Mouse (Mus musculus) C2C12 (cell line): ENCODE results near the gene Gdpd4. TPM values are rescaled to one million over a fixed set of nuclear protein-coding genes. Genes with fewer than 3 reads are reported as not detected.

Source experiments
- H3K27me3 ChIP-seq: one replicate; pipeline ENCODE4 v1.6.1; 2011; ENCODE audit not compliant: control insufficient read depth, insufficient read depth, insufficient read length
- H3K36me3 ChIP-seq: one replicate; pipeline ENCODE4 v1.6.1; 2011; ENCODE audit not compliant: control insufficient read depth, insufficient read depth
- H3K4me3 ChIP-seq: one replicate; pipeline ENCODE4 v1.5.1; 2011; ENCODE audit warnings: mild to moderate bottlenecking, control low read depth; ENCODE audit not compliant: poor library complexity, insufficient read depth, severe bottlenecking
- H3K79me2 ChIP-seq: one replicate; pipeline ENCODE4 v1.6.1; 2011; ENCODE audit not compliant: control insufficient read depth, insufficient read depth
- H3K79me3 ChIP-seq: one replicate; pipeline ENCODE4 v1.6.1; 2011; ENCODE audit warnings: low read depth, control low read depth
- H3ac ChIP-seq: one replicate; pipeline ENCODE3; 2011; ENCODE audit warnings: low read depth; ENCODE audit not compliant: control insufficient read depth, insufficient read length
- CEBPB ChIP-seq: IDR thresholded peaks from one replicate; pipeline ENCODE4 v1.6.1; 2011; ENCODE audit warnings: low read depth, mild to moderate bottlenecking, control low read depth, moderate library complexity
- CTCF ChIP-seq: IDR thresholded peaks from one replicate; pipeline ENCODE4 v1.5.1; 2011; ENCODE audit not compliant: control insufficient read depth, insufficient read depth, insufficient read length
- FOSL1 ChIP-seq: IDR thresholded peaks from one replicate; pipeline ENCODE4 v1.8.0; 2011; ENCODE audit warnings: mild to moderate bottlenecking, low read length; ENCODE audit not compliant: poor library complexity, insufficient read depth, severe bottlenecking
- MAX ChIP-seq: IDR thresholded peaks from one replicate; pipeline ENCODE4 v1.6.1; 2011; ENCODE audit warnings: mild to moderate bottlenecking, control low read depth
- MYOD1 ChIP-seq: IDR thresholded peaks from one replicate; pipeline ENCODE4 v1.6.1; 2011; ENCODE audit warnings: low read depth; ENCODE audit not compliant: control insufficient read depth, insufficient read length
- MYOG ChIP-seq: IDR thresholded peaks from one replicate; pipeline ENCODE4 v1.6.1; 2011; ENCODE audit not compliant: control insufficient read depth, insufficient read length; ENCODE audit errors: extremely low read depth
- USF1 ChIP-seq: IDR thresholded peaks from one replicate; pipeline ENCODE4 v1.6.1; 2011; ENCODE audit warnings: low read depth, mild to moderate bottlenecking, control low read depth, moderate library complexity
- long read RNA-seq, 2 experiments: library from polyadenylated mRNA; unstranded; transcript quantifications; one replicate each; pipeline ENCODE4 v2.0.0; 2019 to 2020
- polyA plus RNA-seq: library from polyadenylated mRNA; unstranded; fragments of >200 nt; fragmentation: generic; extraction: Trizol; gene quantifications from one replicate; pipeline ENCODE4 v1.2.1, GENCODE M21; 2012; ENCODE audit warnings: missing spikeins

Gdpd4 gene
- not detected for polyA plus RNA-seq
- long read RNA-seq, experiment 1, result 0 reads
- long read RNA-seq, experiment 2, result 0 reads

- H3K79me2 ChIP-seq, result no peaks in the 10 kb centered on the region
- H3K79me3 ChIP-seq, result no peaks in the 10 kb centered on the region
- no peak for TF ChIP-seq USF1
- TF ChIP-seq CTCF, result no peak
- TF ChIP-seq MAX, result no peak
- TF ChIP-seq MYOD1, result no peak
- no peak within 1 kb of the TSS for H3K4me3 ChIP-seq
- no peaks in the 10 kb centered on the region for H3K27me3 ChIP-seq
- no peak within 1 kb of the TSS for H3ac ChIP-seq
- no peaks in the 10 kb centered on the region for H3K36me3 ChIP-seq
Observed at GRCm38 (mm10) chr7:97919742-97920141, at the start of gene Gdpd4. Gene Gdpd4 (plus strand): TSS chr7:97919955.

DNA sequence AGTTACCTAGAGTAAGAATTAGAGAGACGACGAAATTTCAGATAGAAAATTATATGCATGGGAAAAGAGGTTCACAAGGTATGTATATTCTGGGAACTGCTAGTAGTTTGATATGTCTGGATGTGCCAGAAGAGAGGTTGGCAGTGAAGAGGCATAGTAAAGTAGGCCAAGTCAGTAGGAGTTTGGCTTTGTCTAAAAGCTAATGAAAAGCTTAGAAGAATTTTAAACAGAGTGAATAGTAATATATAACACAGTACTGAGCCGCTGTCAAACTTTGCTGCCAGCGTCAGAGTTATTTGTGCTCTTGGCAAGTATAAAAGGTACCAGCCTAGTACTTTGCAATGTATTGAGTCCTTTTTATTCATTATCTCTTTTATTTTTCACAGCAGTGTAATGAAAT, 47.4 kb upstream of the Gdpd4 start:
- H3K36me3 ChIP-seq, result peaks cover 15% of the 10 kb centered on the region
- no peaks in the 10 kb centered on the region for H3K27me3 ChIP-seq
- no peaks in the 10 kb centered on the region for H3K79me2 ChIP-seq
- no peaks in the 10 kb centered on the region for H3K79me3 ChIP-seq
- H3K4me3 ChIP-seq, result no peak overlapping the region
- no peak overlapping the region for H3ac ChIP-seq
- no peak for TF ChIP-seq CTCF
- no peak for TF ChIP-seq MYOD1
- TF ChIP-seq FOSL1, result no peak
- no peak for TF ChIP-seq MAX
- no peak for TF ChIP-seq CEBPB
- no peak for TF ChIP-seq USF1
- TF ChIP-seq MYOG, result no peak

DNA sequence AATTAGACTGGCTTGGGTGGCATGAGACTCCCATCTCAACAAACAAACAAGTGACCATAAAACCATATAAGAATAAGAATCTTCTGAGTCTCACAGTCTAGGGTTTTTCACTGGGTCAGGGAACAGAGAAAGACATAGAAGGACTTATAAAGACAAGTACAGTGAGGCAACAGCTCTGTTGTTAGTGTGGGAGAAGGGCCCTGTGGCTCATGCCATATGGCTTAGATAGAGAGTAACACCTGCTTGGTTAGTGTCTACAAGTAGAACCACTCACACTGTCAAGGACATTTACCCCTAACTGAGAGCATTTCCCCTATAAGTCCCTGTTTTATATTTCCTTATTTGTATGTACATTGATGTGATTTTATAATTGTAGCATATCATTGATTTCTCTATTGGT, 46.4 kb upstream of the Gdpd4 start:
- TF ChIP-seq CTCF (no peak), MYOG (no peak), MYOD1 (no peak), FOSL1 (no peak), CEBPB (no peak), USF1 (no peak), MAX (no peak)
- Histone ChIP-seq H3K79me2 (no peaks in the 10 kb centered on the region), H3K36me3 (peaks cover 6% of the 10 kb centered on the region), H3K79me3 (no peaks in the 10 kb centered on the region), H3K27me3 (no peaks in the 10 kb centered on the region), H3K4me3 (no peak overlapping the region), H3ac (no peak overlapping the region)

DNA sequence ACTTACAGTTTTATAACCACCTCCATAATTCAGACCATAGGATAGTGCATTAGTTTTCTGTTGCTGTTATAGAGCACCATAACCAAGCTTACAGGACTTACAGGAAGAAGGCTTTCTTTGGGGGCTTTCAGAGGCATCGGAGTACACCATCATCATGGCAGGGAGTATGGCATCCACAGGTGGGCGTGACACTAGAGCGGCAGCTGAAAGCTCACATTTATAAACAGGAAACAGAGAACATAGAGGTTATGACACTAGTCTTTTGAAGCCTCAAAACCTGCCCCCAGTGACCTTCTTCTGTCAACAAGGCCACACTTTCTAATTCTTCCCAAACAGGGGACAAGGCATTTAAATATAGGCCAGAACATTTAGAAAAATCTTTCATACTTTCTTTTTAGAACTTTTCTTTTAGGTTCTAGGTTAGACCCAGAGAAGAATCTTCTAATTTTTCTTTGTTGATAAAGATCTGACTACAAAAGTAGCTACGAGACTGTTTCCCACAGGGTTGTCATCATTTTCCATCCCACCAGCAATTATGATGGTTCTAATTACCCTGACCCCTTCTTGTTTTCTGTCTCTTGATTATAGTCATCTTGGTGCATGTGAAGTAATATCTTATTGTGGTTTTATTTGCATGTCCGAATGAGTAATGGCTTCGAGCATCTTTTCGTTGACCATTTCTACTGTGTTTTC, 41.8 kb upstream of the Gdpd4 start:
- Histone ChIP-seq H3ac (no peak overlapping the region), H3K4me3 (no peak overlapping the region), H3K36me3 (peaks cover 5% of the 10 kb centered on the region), H3K27me3 (no peaks in the 10 kb centered on the region), H3K79me3 (no peaks in the 10 kb centered on the region), H3K79me2 (no peaks in the 10 kb centered on the region)
- TF ChIP-seq FOSL1 (no peak), USF1 (no peak), CTCF (no peak), CEBPB (no peak), MYOD1 (no peak)

DNA sequence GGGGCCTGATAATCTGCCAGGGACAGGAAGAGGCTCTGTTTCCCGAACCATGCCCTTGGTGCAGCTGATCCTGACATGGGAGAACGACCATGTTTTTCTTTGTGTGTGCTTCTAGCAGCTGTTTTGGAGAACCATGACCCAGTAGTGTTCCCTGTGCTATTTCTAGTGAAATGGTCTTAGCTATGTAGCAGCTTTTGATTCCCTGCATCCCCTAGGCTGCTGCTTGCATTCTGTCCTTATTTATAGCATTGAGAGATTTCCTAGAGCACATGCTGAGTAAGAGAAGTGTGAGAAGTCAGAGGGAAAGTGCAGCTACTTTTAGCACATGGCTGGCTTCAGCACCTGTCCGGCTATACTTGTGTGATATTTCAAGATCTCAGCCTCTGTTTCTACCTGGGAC, 8.1 kb upstream of the Gdpd4 start:
- H3K36me3 ChIP-seq, result peaks cover 27% of the 10 kb centered on the region
- no peaks in the 10 kb centered on the region for H3K79me3 ChIP-seq
- H3K27me3 ChIP-seq, result no peaks in the 10 kb centered on the region
- H3ac ChIP-seq, result no peak overlapping the region
- no peaks in the 10 kb centered on the region for H3K79me2 ChIP-seq
- no peak for TF ChIP-seq FOSL1
- no peak for TF ChIP-seq MYOG
- TF ChIP-seq USF1, result no peak
- H3K4me3 ChIP-seq, result no peak overlapping the region

- H3K27me3 ChIP-seq, result no peaks in the 10 kb centered on the region
- H3ac ChIP-seq, result no peak overlapping the region
Observed at GRCm38 (mm10) chr7:97914833-97915516, 4.8 kb upstream of the Gdpd4 start.

More at GRCm38 (mm10) chr7:97914833-97915516, 4.8 kb upstream of the Gdpd4 start:
- Histone ChIP-seq H3K79me3 (no peaks in the 10 kb centered on the region), H3K36me3 (peaks cover 15% of the 10 kb centered on the region), H3K79me2 (no peaks in the 10 kb centered on the region), H3K4me3 (no peak overlapping the region)
- TF ChIP-seq MYOG (no peak), USF1 (no peak), CEBPB (no peak), MAX (no peak), FOSL1 (no peak), MYOD1 (no peak), CTCF (no peak)
